Mouse (Mus musculus): ENCODE data around the gene Ephb2. TPM values are rescaled to one million over a fixed set of nuclear protein-coding genes. Genes with fewer than 3 reads are reported as not detected.

The Ephb2 gene
- polyA plus RNA-seq, 1 experiment from 2014 or later = 7.8 TPM

GRCm38 (mm10) chr4:136812543-136812942, 23.2 kb downstream of the Ephb2 start:
- Histone ChIP-seq H3K9me3 (ENCODE audit: control insufficient read depth, low read length) (no peaks in the 10 kb centered on the region), H3K4me1 (ENCODE audit: control insufficient read depth, insufficient read depth, low read depth, low read length) (peaks cover 23% of the 10 kb centered on the region), H3K36me3 (ENCODE audit: control insufficient read depth, insufficient read depth, low read length) (no peaks in the 10 kb centered on the region), H3K4me2 (ENCODE audit: low read length) (no peak overlapping the region), H3K27me3 (replicated peaks; ENCODE audit: control insufficient read depth, insufficient read depth, low read length) (no peaks in the 10 kb centered on the region), H3K27ac (ENCODE audit: low read depth, low read length) (no peak overlapping the region), H3K9ac (ENCODE audit: low read depth, low read length) (no peak overlapping the region), H3K4me3 (ENCODE audit: low read length) (no peak overlapping the region)
- 60% methylated on average over 4 of the region's 4 CpGs for WGBS
- no peak for ATAC-seq

GRCm38 (mm10) chr4:136811596-136811995, 24.2 kb downstream of the Ephb2 start:
- no peak overlapping the region for H3K27ac ChIP-seq (ENCODE audit: low read depth, low read length)
- WGBS = 15% methylated on average over 6 of the region's 6 CpGs
- no peak overlapping the region for H3K4me3 ChIP-seq (ENCODE audit: low read length)
- no peaks in the 10 kb centered on the region for H3K36me3 ChIP-seq (ENCODE audit: control insufficient read depth, insufficient read depth, low read length)
- no peak overlapping the region for H3K4me2 ChIP-seq (ENCODE audit: low read length)
- 0 out of 2 replicates have a peak, but pooled peaks have one; percentile 34 for ATAC-seq
- no peaks in the 10 kb centered on the region for H3K9me3 ChIP-seq (ENCODE audit: control insufficient read depth, low read length)
- H3K4me1 ChIP-seq (ENCODE audit: control insufficient read depth, insufficient read depth, low read depth, low read length) = peaks cover 21% of the 10 kb centered on the region
- no peaks in the 10 kb centered on the region for H3K27me3 ChIP-seq (replicated peaks; ENCODE audit: control insufficient read depth, insufficient read depth, low read length)
- H3K9ac ChIP-seq (ENCODE audit: low read depth, low read length) = no peak overlapping the region

- H3K27ac ChIP-seq (ENCODE audit: low read depth, low read length) = no peak overlapping the region
- WGBS = 23% methylated on average over 11 of the region's 11 CpGs
Observed at GRCm38 (mm10) chr4:136808478-136808877, 27.3 kb downstream of the Ephb2 start.

GRCm38 (mm10) chr4:136807448-136808009, 28.3 kb downstream of the Ephb2 start:
- H3K27me3 ChIP-seq (replicated peaks; ENCODE audit: control insufficient read depth, insufficient read depth, low read length) = no peaks in the 10 kb centered on the region
- H3K4me3 ChIP-seq (ENCODE audit: low read length) = no peak overlapping the region
- no peak for ATAC-seq
- H3K4me2 ChIP-seq (ENCODE audit: low read length) = no peak overlapping the region
- H3K4me1 ChIP-seq (ENCODE audit: control insufficient read depth, insufficient read depth, low read depth, low read length) = peaks cover 21% of the 10 kb centered on the region
- H3K27ac ChIP-seq (ENCODE audit: low read depth, low read length) = no peak overlapping the region
- WGBS = 53% methylated on average over 11 of the region's 11 CpGs
- no peaks in the 10 kb centered on the region for H3K36me3 ChIP-seq (ENCODE audit: control insufficient read depth, insufficient read depth, low read length)
- H3K9me3 ChIP-seq (ENCODE audit: control insufficient read depth, low read length) = no peaks in the 10 kb centered on the region
- no peak overlapping the region for H3K9ac ChIP-seq (ENCODE audit: low read depth, low read length)

More at GRCm38 (mm10) chr4:136808478-136808877, 27.3 kb downstream of the Ephb2 start:
- Histone ChIP-seq H3K27me3 (replicated peaks; ENCODE audit: control insufficient read depth, insufficient read depth, low read length) (no peaks in the 10 kb centered on the region), H3K4me2 (ENCODE audit: low read length) (no peak overlapping the region), H3K9me3 (ENCODE audit: control insufficient read depth, low read length) (no peaks in the 10 kb centered on the region), H3K4me1 (ENCODE audit: control insufficient read depth, insufficient read depth, low read depth, low read length) (peaks cover 21% of the 10 kb centered on the region), H3K9ac (ENCODE audit: low read depth, low read length) (0 out of 2 replicates have a peak overlapping the region, but pooled peaks have one; percentile 4), H3K36me3 (ENCODE audit: control insufficient read depth, insufficient read depth, low read length) (no peaks in the 10 kb centered on the region), H3K4me3 (ENCODE audit: low read length) (no peak overlapping the region)
- no peak for ATAC-seq

- no peak for ATAC-seq
- Histone ChIP-seq H3K27me3 (replicated peaks; ENCODE audit: control insufficient read depth, insufficient read depth, low read length) (no peaks in the 10 kb centered on the region), H3K36me3 (ENCODE audit: control insufficient read depth, insufficient read depth, low read length) (no peaks in the 10 kb centered on the region), H3K27ac (ENCODE audit: low read depth, low read length) (no peak overlapping the region), H3K9me3 (ENCODE audit: control insufficient read depth, low read length) (no peaks in the 10 kb centered on the region), H3K4me1 (ENCODE audit: control insufficient read depth, insufficient read depth, low read depth, low read length) (peaks cover 21% of the 10 kb centered on the region), H3K9ac (ENCODE audit: low read depth, low read length) (no peak overlapping the region), H3K4me3 (ENCODE audit: low read length) (no peak overlapping the region), H3K4me2 (ENCODE audit: low read length) (no peak overlapping the region)
- WGBS = 51% methylated on average over 10 of the region's 10 CpGs
Observed at GRCm38 (mm10) chr4:136806254-136806653, 29.5 kb downstream of the Ephb2 start.

- WGBS = 87% methylated on average over 6 of the region's 6 CpGs
- ATAC-seq = no peak
Observed at GRCm38 (mm10) chr4:136804343-136804742, 31.4 kb downstream of the Ephb2 start.

GRCm38 (mm10) chr4:136802446-136802845, 33.3 kb downstream of the Ephb2 start:
- Histone ChIP-seq H3K27ac (ENCODE audit: low read depth, low read length) (no peak overlapping the region), H3K27me3 (replicated peaks; ENCODE audit: control insufficient read depth, insufficient read depth, low read length) (no peaks in the 10 kb centered on the region), H3K36me3 (ENCODE audit: control insufficient read depth, insufficient read depth, low read length) (no peaks in the 10 kb centered on the region), H3K4me2 (ENCODE audit: low read length) (no peak overlapping the region), H3K9me3 (ENCODE audit: control insufficient read depth, low read length) (no peaks in the 10 kb centered on the region), H3K4me3 (ENCODE audit: low read length) (no peak overlapping the region), H3K4me1 (ENCODE audit: control insufficient read depth, insufficient read depth, low read depth, low read length) (peaks cover 28% of the 10 kb centered on the region), H3K9ac (ENCODE audit: low read depth, low read length) (no peak overlapping the region)
- 55% methylated on average over 12 of the region's 12 CpGs for WGBS
- no peak for ATAC-seq

More at GRCm38 (mm10) chr4:136804343-136804742, 31.4 kb downstream of the Ephb2 start:
- Histone ChIP-seq H3K4me3 (ENCODE audit: low read length) (no peak overlapping the region), H3K36me3 (ENCODE audit: control insufficient read depth, insufficient read depth, low read length) (no peaks in the 10 kb centered on the region), H3K27me3 (replicated peaks; ENCODE audit: control insufficient read depth, insufficient read depth, low read length) (no peaks in the 10 kb centered on the region), H3K9me3 (ENCODE audit: control insufficient read depth, low read length) (no peaks in the 10 kb centered on the region), H3K27ac (ENCODE audit: low read depth, low read length) (no peak overlapping the region), H3K4me2 (ENCODE audit: low read length) (no peak overlapping the region), H3K4me1 (ENCODE audit: control insufficient read depth, insufficient read depth, low read depth, low read length) (peaks cover 35% of the 10 kb centered on the region), H3K9ac (ENCODE audit: low read depth, low read length) (no peak overlapping the region)

- no peak overlapping the region for H3K27ac ChIP-seq (ENCODE audit: low read depth, low read length)
- 83% methylated on average over 5 of the region's 5 CpGs for WGBS
- no peaks in the 10 kb centered on the region for H3K9me3 ChIP-seq (ENCODE audit: control insufficient read depth, low read length)
- H3K27me3 ChIP-seq (replicated peaks; ENCODE audit: control insufficient read depth, insufficient read depth, low read length) = no peaks in the 10 kb centered on the region
- H3K9ac ChIP-seq (ENCODE audit: low read depth, low read length) = no peak overlapping the region
- H3K4me1 ChIP-seq (ENCODE audit: control insufficient read depth, insufficient read depth, low read depth, low read length) = peaks cover 26% of the 10 kb centered on the region
- H3K36me3 ChIP-seq (ENCODE audit: control insufficient read depth, insufficient read depth, low read length) = no peaks in the 10 kb centered on the region
- H3K4me3 ChIP-seq (ENCODE audit: low read length) = no peak overlapping the region
- ATAC-seq = no peak
- H3K4me2 ChIP-seq (ENCODE audit: low read length) = no peak overlapping the region
Observed at GRCm38 (mm10) chr4:136801944-136802343, 33.8 kb downstream of the Ephb2 start.

- no peak overlapping the region for H3K4me3 ChIP-seq (ENCODE audit: low read length)
- H3K36me3 ChIP-seq (ENCODE audit: control insufficient read depth, insufficient read depth, low read length) = no peaks in the 10 kb centered on the region
- peaks cover 25% of the 10 kb centered on the region for H3K4me1 ChIP-seq (ENCODE audit: control insufficient read depth, insufficient read depth, low read depth, low read length)
- no peak for ATAC-seq
- H3K27ac ChIP-seq (ENCODE audit: low read depth, low read length) = no peak overlapping the region
- H3K9ac ChIP-seq (ENCODE audit: low read depth, low read length) = no peak overlapping the region
- no peak overlapping the region for H3K4me2 ChIP-seq (ENCODE audit: low read length)
- 85% methylated on average over 8 of the region's 8 CpGs for WGBS
- no peaks in the 10 kb centered on the region for H3K9me3 ChIP-seq (ENCODE audit: control insufficient read depth, low read length)
- no peaks in the 10 kb centered on the region for H3K27me3 ChIP-seq (replicated peaks; ENCODE audit: control insufficient read depth, insufficient read depth, low read length)
Observed at GRCm38 (mm10) chr4:136801463-136801862, 34.3 kb downstream of the Ephb2 start.

All from hindbrain, embryonic 16.5 days (tissue).